Mouse (Mus musculus) intestine, postnatal 0 days (tissue): ENCODE measurements around the gene Tmem119. TPM values are rescaled to one million over a fixed set of nuclear protein-coding genes. Genes with fewer than 3 reads are reported as not detected.

Source experiments
- ATAC-seq: fragments of 200-750 bp; cut with Nextera tagmentation; 2 replicates; pipeline ENCODE4 v1.8.0; 2017; ENCODE audit warnings: mild to moderate bottlenecking, moderate TSS enrichment, moderate library complexity
- H3K27ac ChIP-seq: fragments of 300-500 bp; sonication (generic); 2 replicates; pipeline ENCODE4 v1.5.1; 2014; ENCODE audit warnings: mild to moderate bottlenecking, low read depth, low read length, moderate library complexity
- H3K27me3 ChIP-seq: fragments of 300-500 bp; sonication (generic); replicated peaks from 2 replicates; pipeline ENCODE4 v1.6.1; 2014; ENCODE audit warnings: low read length, mixed read lengths; ENCODE audit not compliant: control insufficient read depth, insufficient read depth
- H3K36me3 ChIP-seq: fragments of 300-500 bp; sonication (generic); 2 replicates; pipeline ENCODE4 v1.6.1; 2014; ENCODE audit warnings: mild to moderate bottlenecking, moderate library complexity; ENCODE audit not compliant: control insufficient read depth, insufficient read depth
- H3K4me1 ChIP-seq: fragments of 300-500 bp; sonication (generic); replicated peaks from 2 replicates; pipeline ENCODE4 v1.6.1; 2014; ENCODE audit warnings: antibody characterized with exemption, low read length, mixed read lengths; ENCODE audit not compliant: control insufficient read depth, insufficient read depth
- H3K4me2 ChIP-seq: fragments of 300-500 bp; sonication (generic); replicated peaks from 2 replicates; pipeline ENCODE4 v1.6.1; 2014; ENCODE audit warnings: low read depth, mild to moderate bottlenecking, moderate library complexity
- H3K4me3 ChIP-seq: fragments of 300-500 bp; sonication (generic); 2 replicates; pipeline ENCODE4 v1.5.1; 2014; ENCODE audit warnings: low read depth, low read length
- H3K9ac ChIP-seq: fragments of 300-500 bp; sonication (generic); 2 replicates; pipeline ENCODE4 v1.6.1; 2014; ENCODE audit warnings: mild to moderate bottlenecking, low read depth, low read length
- H3K9me3 ChIP-seq: fragments of 300-500 bp; sonication (generic); 2 replicates; pipeline ENCODE4 v1.6.1; 2016; ENCODE audit warnings: mixed run types; ENCODE audit not compliant: control insufficient read depth
- CTCF ChIP-seq: sonication (generic); IDR thresholded peaks from 2 replicates; pipeline ENCODE4 v1.5.1; 2016; ENCODE audit warnings: low read depth, mild to moderate bottlenecking, control low read depth, antibody characterized with exemption, moderate library complexity
- WGBS: fragments of 180-500 bp; shearing (Covaris S2); extraction: QIAGEN DNeasy Blood & Tissue Kit; methylation state at CpG from one replicate; pipeline ENCODE4 v1.1.7; 2014; 5-methylcytosine and 5-hydroxymethylcytosine counted together
- polyA plus RNA-seq: library from polyadenylated mRNA; unstranded; fragments of >200 nt; fragmentation: Nextera tagmentation; extraction: Ambion mirVana; gene quantifications from 2 replicates; pipeline ENCODE4 v1.2.1, GENCODE M21; 2015

Gene Tmem119
- polyA plus RNA-seq: 21.1 and 23.0 TPM in 2 replicates

- no peak within 1 kb of the TSS; the same call in 1 of the 2 replicates for H3K9ac ChIP-seq
- H3K27me3 ChIP-seq: no peaks in the 10 kb centered on the region
- 0% methylated on average over 11 of the region's 11 CpGs for WGBS
- H3K9me3 ChIP-seq: no peaks in the 10 kb centered on the region
- H3K4me3 ChIP-seq: peak within 1 kb of the TSS; percentile 34
- ATAC-seq: peak; percentile 68
- H3K4me2 ChIP-seq: peak within 1 kb of the TSS; percentile 52
- peak within 1 kb of the TSS; percentile 21; the same call in 1 of the 2 replicates for H3K27ac ChIP-seq
- H3K4me1 ChIP-seq: no peaks in the 10 kb centered on the region
- no peak for TF ChIP-seq CTCF
- 0 out of 2 replicates have a peak, but pooled peaks cover 2% of the 10 kb centered on the region for H3K36me3 ChIP-seq
These were observed at the start of gene Tmem119 for GRCm38 (mm10) chr5:113800280-113800679. Tmem119 (minus strand) TSS chr5:113800516.

GRCm38 (mm10) chr5:113847636-113848035 is 47.3 kb upstream of the Tmem119 start:
- no peak for ATAC-seq
- no peak overlapping the region for H3K4me2 ChIP-seq
- H3K9ac ChIP-seq: no peak overlapping the region
- H3K27me3 ChIP-seq: no peaks in the 10 kb centered on the region
- H3K9me3 ChIP-seq: no peaks in the 10 kb centered on the region
- TF ChIP-seq CTCF: no peak
- H3K36me3 ChIP-seq: peaks cover 93% of the 10 kb centered on the region
- no peaks in the 10 kb centered on the region for H3K4me1 ChIP-seq
- no peak overlapping the region for H3K27ac ChIP-seq
- H3K4me3 ChIP-seq: no peak overlapping the region
- WGBS: 79% methylated on average over 9 of the region's 9 CpGs

- 90% methylated on average over 8 of the region's 8 CpGs for WGBS
- no peaks in the 10 kb centered on the region for H3K27me3 ChIP-seq
- TF ChIP-seq CTCF: no peak
- no peaks in the 10 kb centered on the region for H3K9me3 ChIP-seq
- no peak overlapping the region for H3K4me3 ChIP-seq
- H3K27ac ChIP-seq: no peak overlapping the region; the same call in 1 of the 2 replicates
- H3K36me3 ChIP-seq: peaks cover 93% of the 10 kb centered on the region
- H3K4me1 ChIP-seq: no peaks in the 10 kb centered on the region
- no peak overlapping the region for H3K4me2 ChIP-seq
- ATAC-seq: no peak
- no peak overlapping the region for H3K9ac ChIP-seq
These were observed 46.3 kb upstream of the Tmem119 start for GRCm38 (mm10) chr5:113846656-113847055.

GRCm38 (mm10) chr5:113845627-113846026 is 45.3 kb upstream of the Tmem119 start:
- Histone ChIP-seq H3K9ac (no peak overlapping the region), H3K27me3 (no peaks in the 10 kb centered on the region), H3K4me2 (no peak overlapping the region), H3K36me3 (peaks cover 85% of the 10 kb centered on the region), H3K27ac (no peak overlapping the region), H3K4me1 (no peaks in the 10 kb centered on the region), H3K9me3 (no peaks in the 10 kb centered on the region), H3K4me3 (no peak overlapping the region)
- ATAC-seq: no peak
- WGBS: 85% methylated on average over 8 of the region's 8 CpGs
- TF ChIP-seq CTCF: no peak

GRCm38 (mm10) chr5:113844721-113845120 is 44.4 kb upstream of the Tmem119 start:
- Histone ChIP-seq H3K4me3 (no peak overlapping the region), H3K4me2 (no peak overlapping the region), H3K4me1 (no peaks in the 10 kb centered on the region), H3K27ac (0 out of 2 replicates have a peak overlapping the region, but pooled peaks have one; percentile 41), H3K9ac (no peak overlapping the region), H3K9me3 (no peaks in the 10 kb centered on the region), H3K27me3 (no peaks in the 10 kb centered on the region), H3K36me3 (peaks cover 80% of the 10 kb centered on the region)
- no peak for ATAC-seq
- peak; percentile 79 for TF ChIP-seq CTCF
- WGBS: 56% methylated on average over 7 of the region's 7 CpGs

GRCm38 (mm10) chr5:113844106-113844505 is 43.8 kb upstream of the Tmem119 start:
- Histone ChIP-seq H3K9ac (no peak overlapping the region), H3K4me3 (no peak overlapping the region), H3K4me2 (no peak overlapping the region), H3K4me1 (no peaks in the 10 kb centered on the region), H3K9me3 (no peaks in the 10 kb centered on the region), H3K36me3 (peaks cover 77% of the 10 kb centered on the region), H3K27me3 (no peaks in the 10 kb centered on the region), H3K27ac (no peak overlapping the region)
- 70% methylated on average over 15 of the region's 15 CpGs for WGBS
- no peak for TF ChIP-seq CTCF
- no peak for ATAC-seq

- TF ChIP-seq CTCF: no peak
- 92% methylated on average over 9 of the region's 9 CpGs for WGBS
- H3K27me3 ChIP-seq: no peaks in the 10 kb centered on the region
- H3K9me3 ChIP-seq: no peaks in the 10 kb centered on the region
- H3K9ac ChIP-seq: no peak overlapping the region
- no peaks in the 10 kb centered on the region for H3K4me1 ChIP-seq
- no peak overlapping the region for H3K4me3 ChIP-seq
- no peak overlapping the region for H3K27ac ChIP-seq
- no peak overlapping the region for H3K4me2 ChIP-seq
- no peak for ATAC-seq
- H3K36me3 ChIP-seq: peaks cover 66% of the 10 kb centered on the region
These were observed 42.6 kb upstream of the Tmem119 start for GRCm38 (mm10) chr5:113842906-113843305.
